Mouse (Mus musculus) stomach, postnatal 0 days (tissue): ENCODE measurements at regions not wholly inside any gene's neighbourhood (a gene's known extent, or its start where the extent isn't known, plus 50 kb on each side); places are given as distances from the start of the nearest gene placed in this dataset.

Source experiments
- CTCF ChIP-seq: IDR thresholded peaks from 2 replicates; pipeline ENCODE4 v1.5.1; 2016; ENCODE audit warnings: antibody characterized with exemption, low read depth, mild to moderate bottlenecking, moderate library complexity
- EP300 ChIP-seq: optimal IDR thresholded peaks from 2 replicates; pipeline ENCODE3; 2016; ENCODE audit warnings: antibody characterized with exemption

DNA sequence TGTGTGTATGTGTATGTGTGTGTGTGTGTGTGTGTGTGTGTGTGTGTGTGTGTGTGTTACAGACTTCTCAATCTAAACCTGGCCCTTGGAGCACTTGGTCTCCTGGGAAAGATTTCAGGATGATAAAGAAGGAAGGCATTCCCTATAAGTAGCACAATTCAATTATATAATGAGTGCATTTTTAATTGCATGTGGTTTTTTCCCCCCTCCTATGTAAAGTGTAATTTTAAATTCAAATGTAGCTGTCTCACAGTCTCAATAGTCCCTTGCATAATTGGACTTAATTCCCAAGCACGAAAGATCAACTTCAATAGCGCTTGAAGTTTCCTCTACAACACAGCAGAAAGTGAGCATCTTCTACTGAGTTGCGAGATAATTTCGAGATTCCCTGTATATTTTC lies 566.3 kb downstream of the Adgrl2 start:
- TF ChIP-seq CTCF (no peak), EP300 (no peak)
